Mouse (Mus musculus) kidney, embryonic 14.5 days (tissue): Measurements from ENCODE around the gene Gm21958. TPM values are rescaled to one million over a fixed set of nuclear protein-coding genes. Genes with fewer than 3 reads are reported as not detected.

Experiments
- ATAC-seq: fragments of 200-750 bp; cut with Nextera tagmentation; 2 replicates; pipeline ENCODE4 v1.8.0; 2017; ENCODE audit warnings: moderate number of reproducible peaks, mild to moderate bottlenecking, moderate TSS enrichment, moderate library complexity; ENCODE audit not compliant: low FRiP score, low TSS enrichment
- H3K27ac ChIP-seq: fragments of 300-500 bp; sonication (generic); 2 replicates; pipeline ENCODE4 v1.5.1; 2014; ENCODE audit warnings: low read depth, mild to moderate bottlenecking, low read length, moderate library complexity, mixed read lengths
- H3K27me3 ChIP-seq: fragments of 300-500 bp; sonication (generic); 2 replicates; pipeline ENCODE4 v1.6.1; 2014; ENCODE audit warnings: mild to moderate bottlenecking, low read length; ENCODE audit not compliant: control insufficient read depth, insufficient read depth
- H3K36me3 ChIP-seq: fragments of 300-500 bp; sonication (generic); 2 replicates; pipeline ENCODE4 v1.6.1; 2014; ENCODE audit warnings: low read length, mixed read lengths; ENCODE audit not compliant: control insufficient read depth, insufficient read depth
- H3K4me1 ChIP-seq: fragments of 300-500 bp; sonication (generic); 2 replicates; pipeline ENCODE4 v1.6.1; 2014; ENCODE audit warnings: low read length, mixed read lengths; ENCODE audit not compliant: control insufficient read depth, insufficient read depth
- H3K4me2 ChIP-seq: fragments of 300-500 bp; sonication (generic); replicated peaks from 2 replicates; pipeline ENCODE4 v1.6.1; 2014; ENCODE audit warnings: low read depth, mild to moderate bottlenecking, low read length
- H3K4me3 ChIP-seq: fragments of 300-500 bp; sonication (generic); 2 replicates; pipeline ENCODE4 v1.5.1; 2014; ENCODE audit warnings: mild to moderate bottlenecking, low read length
- H3K9ac ChIP-seq: fragments of 300-500 bp; sonication (generic); 2 replicates; pipeline ENCODE4 v1.6.1; 2014; ENCODE audit warnings: low read depth, mild to moderate bottlenecking, low read length, moderate library complexity
- H3K9me3 ChIP-seq: fragments of 300-500 bp; sonication (generic); 2 replicates; pipeline ENCODE4 v1.6.1; 2016; ENCODE audit warnings: low read length; ENCODE audit not compliant: control insufficient read depth
- WGBS: fragments of 180-500 bp; shearing (Covaris S2); extraction: QIAGEN DNeasy Blood & Tissue Kit; methylation state at CpG from one replicate; pipeline ENCODE4 v1.1.7; 2014; 5-methylcytosine and 5-hydroxymethylcytosine counted together
- polyA plus RNA-seq: library from polyadenylated mRNA; unstranded; fragments of >200 nt; fragmentation: Nextera tagmentation; extraction: Ambion mirVana; gene quantifications from 2 replicates; pipeline ENCODE4 v1.2.1, GENCODE M21; 2014

Gm21958 gene
- polyA plus RNA-seq, 1 experiment from 2014 or later: 2.8 TPM

- ATAC-seq: peak; percentile 39; the same call in 1 of the 2 replicates
- 60% methylated on average over 5 of the region's 5 CpGs for WGBS
- H3K36me3 ChIP-seq: peaks cover 95% of the 10 kb centered on the region
- H3K4me3 ChIP-seq: no peak overlapping the region
- H3K27ac ChIP-seq: no peak overlapping the region
- no peak overlapping the region for H3K9ac ChIP-seq
- H3K9me3 ChIP-seq: no peaks in the 10 kb centered on the region
- H3K4me1 ChIP-seq: no peaks in the 10 kb centered on the region
- H3K27me3 ChIP-seq: no peaks in the 10 kb centered on the region
- H3K4me2 ChIP-seq: no peak overlapping the region
These were observed 31.6 kb upstream of the Gm21958 start for GRCm38 (mm10) chr3:54745799-54746198.

- 92% methylated on average over 11 of the region's 11 CpGs for WGBS
- peaks cover 73% of the 10 kb centered on the region for H3K36me3 ChIP-seq
- H3K4me2 ChIP-seq: no peak overlapping the region
- no peaks in the 10 kb centered on the region for H3K4me1 ChIP-seq
- H3K27me3 ChIP-seq: no peaks in the 10 kb centered on the region
- no peak overlapping the region for H3K4me3 ChIP-seq
- ATAC-seq: no peak
- H3K27ac ChIP-seq: no peak overlapping the region
- no peak overlapping the region for H3K9ac ChIP-seq
- no peaks in the 10 kb centered on the region for H3K9me3 ChIP-seq
These were observed 27.8 kb upstream of the Gm21958 start for GRCm38 (mm10) chr3:54741965-54742364.

GRCm38 (mm10) chr3:54737317-54737716 lies 23.2 kb upstream of the Gm21958 start:
- Histone ChIP-seq H3K9me3 (no peaks in the 10 kb centered on the region), H3K4me1 (peaks cover 10% of the 10 kb centered on the region; the same call in 1 of the 2 replicates), H3K27me3 (no peaks in the 10 kb centered on the region), H3K4me2 (no peak overlapping the region), H3K36me3 (peaks cover 38% of the 10 kb centered on the region), H3K4me3 (no peak overlapping the region), H3K27ac (no peak overlapping the region), H3K9ac (no peak overlapping the region)
- ATAC-seq: no peak
- 94% methylated on average over 8 of the region's 8 CpGs for WGBS

GRCm38 (mm10) chr3:54736101-54736927 lies 22.2 kb upstream of the Gm21958 start:
- Histone ChIP-seq H3K4me1 (peaks cover 10% of the 10 kb centered on the region; the same call in 1 of the 2 replicates), H3K27ac (peak overlapping the region; percentile 91; the same call in 1 of the 2 replicates), H3K4me2 (peak overlapping the region; percentile 81), H3K36me3 (peaks cover 38% of the 10 kb centered on the region), H3K4me3 (peak overlapping the region; percentile 81), H3K9me3 (no peaks in the 10 kb centered on the region), H3K9ac (peak overlapping the region; percentile 89), H3K27me3 (no peaks in the 10 kb centered on the region)
- no peak for ATAC-seq
- 52% methylated on average over 18 of the region's 18 CpGs for WGBS

GRCm38 (mm10) chr3:54735247-54736046 lies 21.3 kb upstream of the Gm21958 start, which contains the start of the genes Exosc8 and Alg5:
Exosc8 (minus strand) TSS chr3:54735393.
Alg5 (plus strand) TSS chr3:54735539.
- Histone ChIP-seq H3K27me3 (no peaks in the 10 kb centered on the region), H3K4me2 (peak within 1 kb of the TSS; percentile 81), H3K27ac (peak within 1 kb of the TSS; percentile 91), H3K36me3 (peaks cover 38% of the 10 kb centered on the region), H3K9me3 (no peaks in the 10 kb centered on the region), H3K9ac (peak within 1 kb of the TSS; percentile 89), H3K4me3 (peak within 1 kb of the TSS; percentile 81), H3K4me1 (peaks cover 10% of the 10 kb centered on the region; the same call in 1 of the 2 replicates)
- WGBS: under 1% methylated on average over 54 of the region's 65 CpGs
- ATAC-seq: peak; percentile 92

GRCm38 (mm10) chr3:54734411-54735246 lies 20.5 kb upstream of the Gm21958 start:
- peaks cover 10% of the 10 kb centered on the region; the same call in 1 of the 2 replicates for H3K4me1 ChIP-seq
- no peaks in the 10 kb centered on the region for H3K27me3 ChIP-seq
- H3K4me2 ChIP-seq: peak overlapping the region; percentile 81
- peak overlapping the region; percentile 81 for H3K4me3 ChIP-seq
- H3K9me3 ChIP-seq: no peaks in the 10 kb centered on the region
- peak overlapping the region; percentile 89 for H3K9ac ChIP-seq
- ATAC-seq: peak; percentile 93
- WGBS: under 1% methylated on average over 81 of the region's 84 CpGs
- peaks cover 45% of the 10 kb centered on the region for H3K36me3 ChIP-seq
- H3K27ac ChIP-seq: peak overlapping the region; percentile 91

GRCm38 (mm10) chr3:54732371-54732770 lies 18.2 kb upstream of the Gm21958 start:
- Histone ChIP-seq H3K4me3 (no peak overlapping the region), H3K27ac (no peak overlapping the region), H3K4me1 (peaks cover 10% of the 10 kb centered on the region; the same call in 1 of the 2 replicates), H3K9ac (no peak overlapping the region), H3K36me3 (peaks cover 57% of the 10 kb centered on the region), H3K27me3 (no peaks in the 10 kb centered on the region), H3K4me2 (no peak overlapping the region), H3K9me3 (no peaks in the 10 kb centered on the region)
- 85% methylated on average over 4 of the region's 4 CpGs for WGBS
- no peak for ATAC-seq

- WGBS: 37% methylated on average over 8 of the region's 8 CpGs
- peaks cover 10% of the 10 kb centered on the region; the same call in 1 of the 2 replicates for H3K4me1 ChIP-seq
- H3K27me3 ChIP-seq: no peaks in the 10 kb centered on the region
- no peak overlapping the region for H3K9ac ChIP-seq
- no peaks in the 10 kb centered on the region for H3K9me3 ChIP-seq
- no peak overlapping the region for H3K4me3 ChIP-seq
- peak; percentile 8; the same call in 1 of the 2 replicates for ATAC-seq
- H3K27ac ChIP-seq: no peak overlapping the region
- peaks cover 64% of the 10 kb centered on the region for H3K36me3 ChIP-seq
- no peak overlapping the region for H3K4me2 ChIP-seq
These were observed 17.5 kb upstream of the Gm21958 start for GRCm38 (mm10) chr3:54731626-54732150.
